Mouse (Mus musculus): ENCODE results near the gene Svs5.
"Not testable (repeated sequence)": the region's sequence is repeated elsewhere in the genome, so short reads cannot be mapped to it uniquely, and the experiment has no call there.

The Svs5 gene

GRCm38 (mm10) chr2:164332440-164332839, at the start of gene Svs5:
TSS of gene Svs5 (plus strand) at chr2:164332740.
- POLR2A ChIA-PET, CTCF ChIA-PET: not testable (repeated sequence)

- POLR2A ChIA-PET, CTCF ChIA-PET: not testable (repeated sequence)
These were observed 43.6 kb upstream of the Svs5 start, which contains the start of gene Svs3a for GRCm38 (mm10) chr2:164288968-164289367. TSS of gene Svs3a (plus strand) at chr2:164289268.

- ChIA-PET CTCF (no interaction called here), POLR2A (interaction anchor here in 1 of 4 experiments (0.6 kb wide), 1 partner anchor 389 kb away, joined by 3 read pairs; no protein-coding TSS in a partner anchor)
These were observed 19.9 kb upstream of the Svs5 start for GRCm38 (mm10) chr2:164312599-164312998.

- POLR2A ChIA-PET = not testable (repeated sequence)
- CTCF ChIA-PET = interaction anchor here in 1 of 4 experiments (0.6 kb wide), 1 partner anchor 426 kb away, joined by 8 read pairs; no protein-coding TSS in a partner anchor
These were observed 17.1 kb upstream of the Svs5 start for GRCm38 (mm10) chr2:164315460-164315859.

- CTCF ChIA-PET = not testable (repeated sequence)
- POLR2A ChIA-PET = interaction anchor here in 1 of 4 experiments (0.6 kb wide), 1 partner anchor 15 kb away, joined by 4 read pairs; no protein-coding TSS in a partner anchor
These were observed 16.1 kb upstream of the Svs5 start, which contains the start of gene Svs6 for GRCm38 (mm10) chr2:164316451-164316850. TSS of gene Svs6 (plus strand) at chr2:164316751.

GRCm38 (mm10) chr2:164320983-164321382, 11.6 kb upstream of the Svs5 start:
- ChIA-PET POLR2A (no interaction called here), CTCF (no interaction called here)

- POLR2A ChIA-PET = not testable (repeated sequence)
- CTCF ChIA-PET = interaction anchor here in 1 of 4 experiments (1.0 to 1.2 kb wide), 2 partner anchors 46 to 376 kb away, joined by 3 to 5 read pairs; no protein-coding TSS in a partner anchor
These were observed 11.2 kb downstream of the Svs5 start for GRCm38 (mm10) chr2:164343732-164344131.

GRCm38 (mm10) chr2:164347697-164348096, 15.2 kb downstream of the Svs5 start:
- CTCF ChIA-PET = interaction anchor here in 3 of 4 experiments (0.6 to 1.5 kb wide), 6 partner anchors 42 to 510 kb away, joined by 3 to 5 read pairs (median 4); no protein-coding TSS in a partner anchor
- POLR2A ChIA-PET = not testable (repeated sequence)

GRCm38 (mm10) chr2:164348980-164349379, 16.4 kb downstream of the Svs5 start:
- ChIA-PET CTCF (no interaction called here), POLR2A (no interaction called here)

- ChIA-PET CTCF (no interaction called here), POLR2A (no interaction called here)
These were observed 20.2 kb downstream of the Svs5 start for GRCm38 (mm10) chr2:164352697-164353096.

- POLR2A ChIA-PET = no interaction called here
- CTCF ChIA-PET = no interaction called here
These were observed 20.8 kb downstream of the Svs5 start for GRCm38 (mm10) chr2:164353356-164353755.

- CTCF ChIA-PET = interaction anchor here in 3 of 4 experiments (0.6 to 1.6 kb wide), 6 partner anchors 33 to 413 kb away, joined by 3 to 6 read pairs (median 4); partner anchors contain the start of gene Slpi (in 2 of the 3)
- POLR2A ChIA-PET = no interaction called here
These were observed 23.8 kb downstream of the Svs5 start for GRCm38 (mm10) chr2:164356177-164356967.

- CTCF ChIA-PET = interaction anchor here (0.6 to 1.1 kb wide), 6 partner anchors 31 to 692 kb away, joined by 3 to 6 read pairs (median 4); no protein-coding TSS in a partner anchor
- POLR2A ChIA-PET = interaction anchor here in 2 of 4 experiments (0.5 to 0.6 kb wide), 2 partner anchors 31 to 317 kb away, joined by 3 read pairs; no protein-coding TSS in a partner anchor
These were observed 25.8 kb downstream of the Svs5 start for GRCm38 (mm10) chr2:164358373-164358772.

GRCm38 (mm10) chr2:164359031-164359430, 26.5 kb downstream of the Svs5 start:
- ChIA-PET POLR2A (interaction anchor here in 1 of 4 experiments (0.6 kb wide), 1 partner anchor 30 kb away, joined by 3 read pairs; no protein-coding TSS in a partner anchor), CTCF (interaction anchor here in 3 of 4 experiments (0.6 to 1.1 kb wide), 4 partner anchors 31 to 693 kb away, joined by 3 to 6 read pairs (median 4); no protein-coding TSS in a partner anchor)

GRCm38 (mm10) chr2:164359668-164360067, 27.1 kb downstream of the Svs5 start:
- POLR2A ChIA-PET = no interaction called here
- CTCF ChIA-PET = interaction anchor here in 1 of 4 experiments (1.1 kb wide), 1 partner anchor 30 kb away, joined by 3 read pairs; no protein-coding TSS in a partner anchor

- ChIA-PET POLR2A (no interaction called here), CTCF (interaction anchor here in 2 of 4 experiments (0.7 to 1.8 kb wide), 4 partner anchors 22 to 29 kb away, joined by 3 to 8 read pairs (median 4); no protein-coding TSS in a partner anchor)
These were observed 28.6 kb downstream of the Svs5 start for GRCm38 (mm10) chr2:164360974-164361657.

- ChIA-PET POLR2A (interaction anchor here in 2 of 4 experiments (0.6 to 1.2 kb wide), 2 partner anchors 12 to 364 kb away, joined by 6 to 7 read pairs; no protein-coding TSS in a partner anchor), CTCF (no interaction called here)
These were observed 34.4 kb downstream of the Svs5 start for GRCm38 (mm10) chr2:164366947-164367346.

GRCm38 (mm10) chr2:164368620-164369105, 36.1 kb downstream of the Svs5 start:
- ChIA-PET POLR2A (interaction anchor here in 2 of 4 experiments (0.6 to 0.7 kb wide), 2 partner anchors 89 to 243 kb away, joined by 3 read pairs; no protein-coding TSS in a partner anchor), CTCF (no interaction called here)

GRCm38 (mm10) chr2:164371371-164371770, 38.8 kb downstream of the Svs5 start:
- CTCF ChIA-PET = interaction anchor here in 1 of 4 experiments (1.1 kb wide), 1 partner anchor 18 kb away, joined by 3 read pairs; no protein-coding TSS in a partner anchor
- POLR2A ChIA-PET = no interaction called here

Data from embryonic stem cell, embryonic (primary cell).